Mouse (Mus musculus) embryonic fibroblast, embryonic 13.5 days (primary cell): ENCODE data around the gene Gal3st2b. TPM values are rescaled to one million over a fixed set of nuclear protein-coding genes. Genes with fewer than 3 reads are reported as not detected.
"Not testable (repeated sequence)": the region's sequence is repeated elsewhere in the genome, so short reads cannot be mapped to it uniquely, and the experiment has no call there.

Experiments
- H3K27ac ChIP-seq: 2 replicates; pipeline ENCODE4 v1.5.1; 2012; ENCODE audit warnings: low read length, control low read depth, inconsistent platforms; ENCODE audit not compliant: insufficient read depth
- H3K4me1 ChIP-seq: 2 replicates; pipeline ENCODE4 v1.6.1; 2011; ENCODE audit warnings: low read length; ENCODE audit not compliant: control insufficient read depth, insufficient read depth
- H3K4me3 ChIP-seq: 2 replicates; pipeline ENCODE4 v1.5.1; 2011; ENCODE audit warnings: mild to moderate bottlenecking, control low read depth, low read length; ENCODE audit not compliant: insufficient read depth
- CTCF ChIP-seq: IDR thresholded peaks from 2 replicates; pipeline ENCODE4 v1.5.1; 2011; ENCODE audit warnings: mild to moderate bottlenecking, control low read depth, low read length, moderate library complexity, borderline replicate concordance; ENCODE audit not compliant: insufficient read depth
- POLR2A ChIP-seq: IDR thresholded peaks from 2 replicates; pipeline ENCODE4 v1.6.1; 2011; ENCODE audit warnings: low read depth, mild to moderate bottlenecking, control low read depth, low read length, moderate library complexity
- polyA plus RNA-seq: library from polyadenylated mRNA; stranded (reverse); fragments of >200 nt; gene quantifications from 2 replicates; pipeline ENCODE4 v1.2.4, GENCODE M21; 2011; ENCODE audit warnings: low read depth; ENCODE audit not compliant: missing spikeins, insufficient read length

Gene Gal3st2b
- polyA plus RNA-seq, 1 experiment, result not detected

GRCm38 (mm10) chr1:93938415-93938814 lies 20.3 kb downstream of the Gal3st2b start:
- not testable (repeated sequence) for H3K27ac ChIP-seq, H3K4me1 ChIP-seq, H3K4me3 ChIP-seq

- H3K27ac ChIP-seq, H3K4me3 ChIP-seq, H3K4me1 ChIP-seq: not testable (repeated sequence)
Measured at GRCm38 (mm10) chr1:93949087-93949486, 31.0 kb downstream of the Gal3st2b start.

- not testable (repeated sequence) for H3K4me3 ChIP-seq, H3K4me1 ChIP-seq, H3K27ac ChIP-seq
Measured at GRCm38 (mm10) chr1:93966489-93966888, 48.4 kb downstream of the Gal3st2b start.

GRCm38 (mm10) chr1:93970380-93970779 lies 52.3 kb downstream of the Gal3st2b start:
- H3K27ac ChIP-seq, H3K4me1 ChIP-seq, H3K4me3 ChIP-seq: not testable (repeated sequence)

- H3K4me1 ChIP-seq, H3K27ac ChIP-seq, H3K4me3 ChIP-seq: not testable (repeated sequence)
Measured at GRCm38 (mm10) chr1:93970797-93971196, 52.7 kb downstream of the Gal3st2b start.

GRCm38 (mm10) chr1:93975764-93976163 lies 57.7 kb downstream of the Gal3st2b start:
- not testable (repeated sequence) for H3K4me3 ChIP-seq, H3K27ac ChIP-seq, H3K4me1 ChIP-seq

GRCm38 (mm10) chr1:93978287-93978686 lies 60.2 kb downstream of the Gal3st2b start:
- not testable (repeated sequence) for H3K4me3 ChIP-seq, H3K4me1 ChIP-seq, H3K27ac ChIP-seq

GRCm38 (mm10) chr1:93980932-93981331 lies 62.8 kb downstream of the Gal3st2b start:
- not testable (repeated sequence) for H3K4me1 ChIP-seq, H3K27ac ChIP-seq, H3K4me3 ChIP-seq

GRCm38 (mm10) chr1:93986167-93986566 lies 68.1 kb downstream of the Gal3st2b start:
- Histone ChIP-seq H3K4me3 (no peak overlapping the region), H3K27ac (no peak overlapping the region), H3K4me1 (no peaks in the 10 kb centered on the region)
- TF ChIP-seq CTCF, result no peak
- TF ChIP-seq POLR2A, result no peak

- Histone ChIP-seq H3K27ac (no peak overlapping the region), H3K4me1 (no peaks in the 10 kb centered on the region), H3K4me3 (no peak overlapping the region)
- no peak for TF ChIP-seq POLR2A
Measured at GRCm38 (mm10) chr1:93988786-93989185, 70.7 kb downstream of the Gal3st2b start.

- H3K4me3 ChIP-seq, H3K4me1 ChIP-seq, H3K27ac ChIP-seq: not testable (repeated sequence)
Measured at GRCm38 (mm10) chr1:93990209-93990608, 72.1 kb downstream of the Gal3st2b start, which contains the start of gene Gal3st2c. Gal3st2c (plus strand) TSS chr1:93990509.

- H3K4me3 ChIP-seq, H3K4me1 ChIP-seq, H3K27ac ChIP-seq: not testable (repeated sequence)
Measured at GRCm38 (mm10) chr1:93991068-93991467, 73.0 kb downstream of the Gal3st2b start.

- not testable (repeated sequence) for H3K27ac ChIP-seq, H3K4me3 ChIP-seq, H3K4me1 ChIP-seq
Measured at GRCm38 (mm10) chr1:93991491-93991890, 73.4 kb downstream of the Gal3st2b start.

Other genes starting within 250 kb of the Gal3st2b start
- gene Bok, start 232.7 kb upstream of the Gal3st2b start, polyA plus RNA-seq, result 11.9 and 17.0 TPM in 2 replicates
- 92.8 and 110 TPM in 2 replicates for gene Atg4b, start 166.8 kb upstream of the Gal3st2b start, polyA plus RNA-seq
- gene Thap4, start 163.4 kb upstream of the Gal3st2b start, polyA plus RNA-seq, result 34.5 and 38.7 TPM in 2 replicates
- 81.7 and 95.6 TPM in 2 replicates for gene Dtymk, start 116.4 kb upstream of the Gal3st2b start, polyA plus RNA-seq
- 10.6 and 10.7 TPM in 2 replicates for gene Ing5, start 114.3 kb upstream of the Gal3st2b start, polyA plus RNA-seq
- gene D2hgdh, start 93.4 kb upstream of the Gal3st2b start, polyA plus RNA-seq, result 7.9 and 12.7 TPM in 2 replicates
- not detected in 2 replicates for gene Gal3st2, start 57.0 kb upstream of the Gal3st2b start, polyA plus RNA-seq
- gene Gal3st2c, start 72.2 kb downstream of the Gal3st2b start, polyA plus RNA-seq, result 0.07 TPM in 1 of 2 replicates, not detected in the other
- gene Neu4, start 102.1 kb downstream of the Gal3st2b start, polyA plus RNA-seq, result not detected in 2 replicates
- gene Pdcd1, start 134.2 kb downstream of the Gal3st2b start, polyA plus RNA-seq, result not detected in 2 replicates